Mouse (Mus musculus) right cerebral cortex, postnatal 14 days (tissue): Measurements from ENCODE around the gene Ky.

Experiments used
- DNase-seq: peaks from one replicate; pipeline ENCODE4 v3.0.0; 2022

Ky gene

GRCm38 (mm10) chr9:102505700-102506585 lies at the start of gene Ky:
Gene Ky (plus strand): TSS chr9:102505750.
- DNase-seq: peak; percentile 43

- no peak for DNase-seq
These were observed 43.3 kb upstream of the Ky start for GRCm38 (mm10) chr9:102462251-102462650.

GRCm38 (mm10) chr9:102465044-102465443 lies 40.5 kb upstream of the Ky start:
- DNase-seq: no peak

- no peak for DNase-seq
These were observed 39.8 kb upstream of the Ky start for GRCm38 (mm10) chr9:102465726-102466125.

- no peak for DNase-seq
These were observed 35.3 kb upstream of the Ky start for GRCm38 (mm10) chr9:102470076-102470819.

- DNase-seq: peak; percentile 55
These were observed 27.6 kb upstream of the Ky start for GRCm38 (mm10) chr9:102477767-102478450.

- DNase-seq: no peak
These were observed 27.1 kb upstream of the Ky start for GRCm38 (mm10) chr9:102478451-102478835.

- no peak for DNase-seq
These were observed 26.5 kb upstream of the Ky start for GRCm38 (mm10) chr9:102479022-102479421.

- DNase-seq: peak; percentile 37
These were observed 13.3 kb upstream of the Ky start for GRCm38 (mm10) chr9:102492031-102492795.

GRCm38 (mm10) chr9:102493044-102493443 lies 12.5 kb upstream of the Ky start:
- no peak for DNase-seq

GRCm38 (mm10) chr9:102493916-102494315 lies 11.6 kb upstream of the Ky start:
- DNase-seq: no peak

- no peak for DNase-seq
These were observed 11.1 kb upstream of the Ky start for GRCm38 (mm10) chr9:102494454-102494853.

GRCm38 (mm10) chr9:102495266-102495665 lies 10.3 kb upstream of the Ky start:
- DNase-seq: no peak

- DNase-seq: peak; percentile 25
These were observed 9.0 kb upstream of the Ky start for GRCm38 (mm10) chr9:102496481-102497041.

- DNase-seq: no peak
These were observed 8.4 kb upstream of the Ky start for GRCm38 (mm10) chr9:102497089-102497690.

GRCm38 (mm10) chr9:102497833-102498430 lies 7.6 kb upstream of the Ky start:
- DNase-seq: no peak

- no peak for DNase-seq
These were observed 6.8 kb upstream of the Ky start for GRCm38 (mm10) chr9:102498701-102499100.

GRCm38 (mm10) chr9:102499266-102499665 lies 6.3 kb upstream of the Ky start:
- peak; percentile 55 for DNase-seq

- DNase-seq: no peak
These were observed 5.8 kb upstream of the Ky start for GRCm38 (mm10) chr9:102499746-102500145.

GRCm38 (mm10) chr9:102501113-102501512 lies 4.4 kb upstream of the Ky start:
- no peak for DNase-seq

GRCm38 (mm10) chr9:102502015-102502633 lies 3.4 kb upstream of the Ky start:
- no peak for DNase-seq
